Mouse (Mus musculus): Measurements from ENCODE around the gene Phactr1. TPM values are rescaled to one million over a fixed set of nuclear protein-coding genes. Genes with fewer than 3 reads are reported as not detected.

The Phactr1 gene
- polyA plus RNA-seq, 1 experiment from 2014 or later: 6.8 TPM

DNA sequence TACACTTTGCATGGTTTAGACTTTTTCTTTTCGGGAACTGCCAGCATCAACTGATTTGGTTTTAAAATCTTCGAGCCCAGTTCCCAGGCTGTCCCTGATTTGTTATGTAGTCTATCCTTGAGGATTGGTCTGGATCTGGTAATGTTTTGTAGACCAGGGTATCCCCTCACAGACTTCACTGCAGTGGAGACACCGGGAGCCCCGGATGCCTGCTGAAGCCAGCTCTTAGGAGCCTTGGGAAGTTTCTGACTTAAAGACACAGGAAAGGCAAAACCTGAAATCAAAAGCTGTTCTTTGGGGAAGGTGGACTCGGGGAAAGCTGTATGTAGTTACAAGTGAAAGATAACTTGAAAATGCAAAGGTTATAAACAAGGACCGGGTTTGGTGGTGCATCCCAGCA lies 186.6 kb downstream of the Phactr1 start:
- peak overlapping the region; percentile 32; the same call in 1 of the 2 replicates for H3K9ac ChIP-seq (ENCODE audit: low read depth, low read length)
- peak overlapping the region; percentile 54 for H3K4me3 ChIP-seq (ENCODE audit: low read depth, low read length)
- no peak for TF ChIP-seq CTCF (IDR thresholded peaks at IDR 0.05; ENCODE audit: low read depth)

DNA sequence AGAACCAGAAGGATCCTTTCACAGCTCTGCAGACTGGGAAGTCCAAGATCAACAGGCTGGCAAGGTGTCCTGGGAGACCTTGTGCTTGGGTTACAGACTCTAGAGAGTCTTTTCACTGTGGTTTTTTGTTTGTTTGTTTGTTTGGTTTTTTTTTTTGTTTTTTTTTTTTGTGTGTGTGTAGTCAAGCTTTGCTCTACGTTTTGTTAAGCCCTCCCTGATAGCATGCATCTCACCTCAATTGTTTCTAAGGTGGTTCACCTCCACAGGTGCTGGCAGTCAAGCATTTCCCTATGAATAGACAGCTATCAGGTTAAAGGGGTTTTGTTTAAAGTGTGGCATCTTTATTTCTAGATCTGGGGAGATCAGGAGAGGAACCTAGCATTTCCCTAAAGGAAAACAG lies 191.7 kb downstream of the Phactr1 start:
- H3K4me2 ChIP-seq (replicated peaks; ENCODE audit: low read depth): no peak overlapping the region
- H3K27me3 ChIP-seq (replicated peaks; ENCODE audit: control insufficient read depth, insufficient read depth, low read length): no peaks in the 10 kb centered on the region
- no peak overlapping the region for H3K27ac ChIP-seq (ENCODE audit: low read depth, low read length)
- no peak for TF ChIP-seq CTCF (IDR thresholded peaks at IDR 0.05; ENCODE audit: low read depth)
- H3K4me3 ChIP-seq (ENCODE audit: low read depth, low read length): no peak overlapping the region
- no peaks in the 10 kb centered on the region for H3K4me1 ChIP-seq (replicated peaks; ENCODE audit: control insufficient read depth, insufficient read depth, low read length)
- no peaks in the 10 kb centered on the region for H3K9me3 ChIP-seq (ENCODE audit: control insufficient read depth)
- 39% methylated on average over 1 of the region's 1 CpGs for WGBS
- no peak overlapping the region for H3K9ac ChIP-seq (ENCODE audit: low read depth, low read length)
- no peaks in the 10 kb centered on the region for H3K36me3 ChIP-seq (ENCODE audit: control insufficient read depth, insufficient read depth)
- no peak for ATAC-seq

More for the DNA sequence above, 186.6 kb downstream of the Phactr1 start:
- 36% methylated on average over 6 of the region's 6 CpGs for WGBS
- Histone ChIP-seq H3K4me1 (replicated peaks; ENCODE audit: control insufficient read depth, insufficient read depth, low read length) (no peaks in the 10 kb centered on the region), H3K27ac (ENCODE audit: low read depth, low read length) (no peak overlapping the region), H3K9me3 (ENCODE audit: control insufficient read depth) (no peaks in the 10 kb centered on the region), H3K36me3 (ENCODE audit: control insufficient read depth, insufficient read depth) (no peaks in the 10 kb centered on the region), H3K4me2 (replicated peaks; ENCODE audit: low read depth) (peak overlapping the region; percentile 77), H3K27me3 (replicated peaks; ENCODE audit: control insufficient read depth, insufficient read depth, low read length) (no peaks in the 10 kb centered on the region)
- no peak for ATAC-seq

DNA sequence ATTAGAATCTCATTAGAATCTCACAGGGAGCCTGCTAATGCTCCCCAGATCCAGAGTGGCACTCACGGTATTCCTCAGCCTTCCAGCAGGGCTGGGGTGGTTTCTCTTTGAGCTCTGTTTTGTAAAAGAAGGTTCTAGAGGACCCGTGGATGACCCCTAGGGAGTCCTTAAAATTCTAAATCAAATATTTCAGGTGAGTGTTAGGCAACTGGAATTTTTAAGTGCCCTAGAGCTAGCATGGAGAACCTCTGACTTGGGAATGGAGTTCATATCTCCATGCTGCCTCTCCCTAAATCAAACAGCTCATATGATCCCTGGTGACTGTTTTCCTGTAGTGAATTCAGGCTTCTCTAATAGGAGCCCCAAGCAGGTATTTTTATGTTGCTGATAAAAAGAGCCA lies 197.9 kb downstream of the Phactr1 start:
- ATAC-seq: no peak
- Histone ChIP-seq H3K4me3 (ENCODE audit: low read depth, low read length) (no peak overlapping the region), H3K27me3 (replicated peaks; ENCODE audit: control insufficient read depth, insufficient read depth, low read length) (no peaks in the 10 kb centered on the region), H3K9ac (ENCODE audit: low read depth, low read length) (no peak overlapping the region), H3K27ac (ENCODE audit: low read depth, low read length) (no peak overlapping the region), H3K4me1 (replicated peaks; ENCODE audit: control insufficient read depth, insufficient read depth, low read length) (no peaks in the 10 kb centered on the region), H3K4me2 (replicated peaks; ENCODE audit: low read depth) (no peak overlapping the region), H3K9me3 (ENCODE audit: control insufficient read depth) (no peaks in the 10 kb centered on the region), H3K36me3 (ENCODE audit: control insufficient read depth, insufficient read depth) (no peaks in the 10 kb centered on the region)
- WGBS: 44% methylated on average over 2 of the region's 2 CpGs
- no peak for TF ChIP-seq CTCF (IDR thresholded peaks at IDR 0.05; ENCODE audit: low read depth)

DNA sequence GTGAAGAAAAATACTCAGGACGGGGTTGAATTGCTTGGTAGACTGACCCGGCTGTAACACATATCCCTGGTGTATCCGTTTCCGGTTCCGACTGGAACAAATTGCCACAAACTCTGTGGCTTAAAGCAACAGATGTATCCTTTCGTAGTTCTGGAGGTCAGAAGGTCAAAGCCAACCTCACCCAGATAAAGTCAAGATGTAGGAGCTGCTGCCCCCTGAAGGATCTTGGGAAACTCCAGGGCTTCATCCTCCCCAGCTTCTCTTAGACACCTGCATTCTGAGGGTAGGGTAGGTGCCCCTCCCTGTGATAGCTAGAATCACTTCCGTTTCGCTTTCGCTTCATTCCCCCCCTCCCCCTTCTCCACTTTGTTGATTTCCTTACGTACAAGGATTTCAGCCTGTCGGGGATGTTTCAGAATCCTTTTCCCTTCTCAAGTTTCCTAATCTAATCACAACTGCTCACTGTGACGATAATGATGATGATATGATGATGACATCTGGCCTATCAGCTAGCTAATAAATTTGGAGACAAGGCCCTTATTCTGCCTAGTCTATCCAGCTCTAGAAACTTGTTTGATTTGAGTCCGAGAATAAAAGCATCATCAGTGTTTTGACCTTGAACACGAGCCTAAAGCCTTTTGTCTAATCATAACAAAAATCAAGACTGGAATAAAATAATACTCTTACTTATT lies 203.8 kb downstream of the Phactr1 start:
- H3K36me3 ChIP-seq (ENCODE audit: control insufficient read depth, insufficient read depth): no peaks in the 10 kb centered on the region
- no peak overlapping the region for H3K9ac ChIP-seq (ENCODE audit: low read depth, low read length)
- ATAC-seq: no peak
- WGBS: 37% methylated on average over 14 of the region's 14 CpGs
- H3K4me1 ChIP-seq (replicated peaks; ENCODE audit: control insufficient read depth, insufficient read depth, low read length): no peaks in the 10 kb centered on the region
- H3K4me2 ChIP-seq (replicated peaks; ENCODE audit: low read depth): 0 out of 2 replicates have a peak overlapping the region, but pooled peaks have one; percentile 10
- no peak for TF ChIP-seq CTCF (IDR thresholded peaks at IDR 0.05; ENCODE audit: low read depth)
- H3K4me3 ChIP-seq (ENCODE audit: low read depth, low read length): no peak overlapping the region
- H3K27ac ChIP-seq (ENCODE audit: low read depth, low read length): no peak overlapping the region
- no peaks in the 10 kb centered on the region for H3K9me3 ChIP-seq (ENCODE audit: control insufficient read depth)
- H3K27me3 ChIP-seq (replicated peaks; ENCODE audit: control insufficient read depth, insufficient read depth, low read length): no peaks in the 10 kb centered on the region

GRCm38 (mm10) chr13:42884725-42885115 lies 204.3 kb downstream of the Phactr1 start:
- Histone ChIP-seq H3K36me3 (ENCODE audit: control insufficient read depth, insufficient read depth) (no peaks in the 10 kb centered on the region), H3K9me3 (ENCODE audit: control insufficient read depth) (no peaks in the 10 kb centered on the region), H3K4me1 (replicated peaks; ENCODE audit: control insufficient read depth, insufficient read depth, low read length) (no peaks in the 10 kb centered on the region), H3K27me3 (replicated peaks; ENCODE audit: control insufficient read depth, insufficient read depth, low read length) (no peaks in the 10 kb centered on the region), H3K27ac (ENCODE audit: low read depth, low read length) (no peak overlapping the region), H3K4me2 (replicated peaks; ENCODE audit: low read depth) (no peak overlapping the region), H3K9ac (ENCODE audit: low read depth, low read length) (no peak overlapping the region), H3K4me3 (ENCODE audit: low read depth, low read length) (no peak overlapping the region)
- TF ChIP-seq CTCF (IDR thresholded peaks at IDR 0.05; ENCODE audit: low read depth): no peak
- ATAC-seq: no peak
- whole genome bisulfite sequencing: 38% methylated on average over 1 of the region's 1 CpGs

DNA sequence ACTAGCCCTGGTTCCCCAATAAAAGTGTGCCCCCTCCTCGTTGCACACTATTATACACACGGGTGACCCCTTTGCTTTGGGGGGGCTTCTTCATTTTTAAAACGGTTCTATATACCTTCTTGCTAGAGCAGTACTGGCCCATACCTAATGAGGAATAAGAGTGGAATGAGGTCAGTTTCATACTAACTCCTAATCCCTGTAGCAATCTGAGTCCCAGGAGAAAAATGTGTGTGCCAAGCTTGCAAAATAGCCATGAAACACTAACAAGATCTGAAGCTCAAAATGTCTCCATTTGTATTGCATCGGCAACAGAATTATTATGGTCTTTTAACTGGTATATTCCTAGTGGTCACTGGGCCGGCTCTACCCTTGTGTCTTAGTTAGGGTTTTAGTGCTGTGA lies 207.3 kb downstream of the Phactr1 start:
- Histone ChIP-seq H3K27ac (ENCODE audit: low read depth, low read length) (no peak overlapping the region), H3K4me3 (ENCODE audit: low read depth, low read length) (no peak overlapping the region), H3K27me3 (replicated peaks; ENCODE audit: control insufficient read depth, insufficient read depth, low read length) (no peaks in the 10 kb centered on the region), H3K36me3 (ENCODE audit: control insufficient read depth, insufficient read depth) (no peaks in the 10 kb centered on the region), H3K9ac (ENCODE audit: low read depth, low read length) (no peak overlapping the region), H3K4me2 (replicated peaks; ENCODE audit: low read depth) (no peak overlapping the region), H3K4me1 (replicated peaks; ENCODE audit: control insufficient read depth, insufficient read depth, low read length) (no peaks in the 10 kb centered on the region), H3K9me3 (ENCODE audit: control insufficient read depth) (no peaks in the 10 kb centered on the region)
- ATAC-seq: no peak
- WGBS: 84% methylated on average over 5 of the region's 5 CpGs
- TF ChIP-seq CTCF (IDR thresholded peaks at IDR 0.05; ENCODE audit: low read depth): no peak

All from intestine, postnatal 0 days (tissue).